Comparison of ENCODE assay signal across 9 mouse cellular contexts in the genomic region with DNA sequence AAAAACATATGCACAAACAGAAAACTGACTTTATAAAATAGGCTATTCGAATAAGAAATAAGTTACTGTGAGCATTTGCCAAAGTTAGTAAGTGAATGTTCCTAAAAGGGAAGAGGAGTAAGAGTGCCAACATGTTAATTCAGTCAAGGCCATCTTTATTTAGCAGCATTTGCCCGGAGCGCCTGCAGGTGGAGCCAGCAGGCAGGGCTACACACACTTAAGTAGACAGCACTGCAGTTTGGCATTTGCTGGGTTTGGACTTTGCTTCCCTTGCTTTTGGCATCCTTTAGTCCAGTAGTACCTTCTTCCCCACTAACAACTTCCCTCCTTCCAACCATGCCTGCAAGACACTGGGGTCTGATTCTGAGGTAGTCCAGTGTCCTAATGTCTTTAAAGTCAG.
DNase-seq lines count a peak whose midpoint lies in the region; ATAC-seq and TF ChIP-seq lines count a peak whose summit lies in the region.
"Had no signal": no experiment of that assay in that cellular context is flagged by ENCODE, and none has a peak within 500 bp of the region (broad histone marks: within the 10 kb centered on the region; RNA-seq: fewer than 3 reads in every experiment).

No protein-coding gene starts in this region.

- no peak overlapping the region for H3K4me2 ChIP-seq in heart, postnatal 0 days (ENCODE audit: low read depth, low read length)
- no peak overlapping the region for H3K4me2 ChIP-seq in hindbrain, embryonic 12.5 days (replicated peaks)
- H3K4me2 ChIP-seq in midbrain, embryonic 13.5 days (replicated peaks) = no peak overlapping the region
- H3K4me2 ChIP-seq: liver, embryonic 15.5 days had no signal

- H3K9ac ChIP-seq in heart, postnatal 0 days (replicated peaks; ENCODE audit: low read depth, low read length) = no peak overlapping the region
- no peak overlapping the region for H3K9ac ChIP-seq in hindbrain, embryonic 12.5 days
- H3K9ac ChIP-seq in midbrain, embryonic 13.5 days (replicated peaks) = no peak overlapping the region
- H3K9ac ChIP-seq: liver, embryonic 15.5 days had no signal

- H3K27ac ChIP-seq in heart, postnatal 0 days (ENCODE audit: low read depth) = no peak overlapping the region
- H3K27ac ChIP-seq in hindbrain, embryonic 12.5 days = no peak overlapping the region
- H3K27ac ChIP-seq in midbrain, embryonic 13.5 days = no peak overlapping the region
- H3K27ac ChIP-seq: liver, embryonic 15.5 days had no signal

- peak; percentile 78 for TF ChIP-seq CTCF in heart, postnatal 0 days (IDR thresholded peaks at IDR 0.05; ENCODE audit: low read depth)

- no peak for TF ChIP-seq EP300 in heart, postnatal 0 days (IDR thresholded peaks at IDR 0.05; ENCODE audit: low read depth)

- 19% methylated on average over 3 of the region's 3 CpGs for WGBS in heart, postnatal 0 days
- 40% methylated on average over 3 of the region's 3 CpGs for WGBS in hindbrain, embryonic 12.5 days
- 30% methylated on average over 3 of the region's 3 CpGs for WGBS in midbrain, embryonic 13.5 days

- H3K9me3 ChIP-seq in heart, postnatal 0 days (replicated peaks; ENCODE audit: control insufficient read depth, low read length) = no peaks in the 10 kb centered on the region
- H3K9me3 ChIP-seq in hindbrain, embryonic 12.5 days (replicated peaks) = no peaks in the 10 kb centered on the region
- no peaks in the 10 kb centered on the region for H3K9me3 ChIP-seq in midbrain, embryonic 13.5 days
- H3K9me3 ChIP-seq: liver, embryonic 15.5 days had no signal

- H3K36me3 ChIP-seq in heart, postnatal 0 days (replicated peaks; ENCODE audit: control insufficient read depth, insufficient read depth, low read length) = no peaks in the 10 kb centered on the region
- no peaks in the 10 kb centered on the region for H3K36me3 ChIP-seq in hindbrain, embryonic 12.5 days
- H3K36me3 ChIP-seq in midbrain, embryonic 13.5 days = no peaks in the 10 kb centered on the region
- H3K36me3 ChIP-seq: liver, embryonic 15.5 days had no signal

- no peaks in the 10 kb centered on the region for H3K4me1 ChIP-seq in heart, postnatal 0 days (ENCODE audit: control insufficient read depth, insufficient read depth)
- H3K4me1 ChIP-seq in hindbrain, embryonic 12.5 days = no peaks in the 10 kb centered on the region
- H3K4me1 ChIP-seq in midbrain, embryonic 13.5 days (replicated peaks) = no peaks in the 10 kb centered on the region
- H3K4me1 ChIP-seq: liver, embryonic 15.5 days had no signal

- DNase-seq in heart, postnatal 0 days (ENCODE audit: low spot score) = peak; percentile 56
- no peak for DNase-seq in heart, adult 8-10 months (ENCODE audit: low spot score)
- peak; percentile 57 for DNase-seq in T-cell, adult 2 months (ENCODE audit: low spot score)
- DNase-seq in left cerebral cortex, adult 18-20 months (ENCODE audit: low spot score in 2 of 2) = peak; percentile 37 to 63
- DNase-seq in thymus, adult 18-20 months = peak; percentile 54 to 67

- no peak overlapping the region for H3K4me3 ChIP-seq in heart, postnatal 0 days (ENCODE audit: low read depth, low read length)
- no peak overlapping the region for H3K4me3 ChIP-seq in hindbrain, embryonic 12.5 days
- no peak overlapping the region for H3K4me3 ChIP-seq in midbrain, embryonic 13.5 days (replicated peaks)
- H3K4me3 ChIP-seq: liver, embryonic 15.5 days had no signal

- ATAC-seq in heart, postnatal 0 days (ENCODE audit: insufficient read depth, low read depth) = peak; percentile 75
- ATAC-seq in common myeloid progenitor, adult 5-6 weeks (replicated peaks; ENCODE audit: low read depth, poor library complexity, severe bottlenecking) = peak; percentile 99
- ATAC-seq in hindbrain, embryonic 12.5 days (ENCODE audit: low FRiP score) = peak; percentile 50; the same call in 1 of the 2 replicates
- ATAC-seq in midbrain, embryonic 13.5 days = peak; percentile 70; the same call in 1 of the 2 replicates

- H3K27me3 ChIP-seq in heart, postnatal 0 days (ENCODE audit: control insufficient read depth, insufficient read depth, low read length) = no peaks in the 10 kb centered on the region
- no peaks in the 10 kb centered on the region for H3K27me3 ChIP-seq in hindbrain, embryonic 12.5 days
- no peaks in the 10 kb centered on the region for H3K27me3 ChIP-seq in midbrain, embryonic 13.5 days
- H3K27me3 ChIP-seq: liver, embryonic 15.5 days had no signal
